Mouse (Mus musculus): ENCODE data around the gene Ppt2.

Gene Ppt2

DNA sequence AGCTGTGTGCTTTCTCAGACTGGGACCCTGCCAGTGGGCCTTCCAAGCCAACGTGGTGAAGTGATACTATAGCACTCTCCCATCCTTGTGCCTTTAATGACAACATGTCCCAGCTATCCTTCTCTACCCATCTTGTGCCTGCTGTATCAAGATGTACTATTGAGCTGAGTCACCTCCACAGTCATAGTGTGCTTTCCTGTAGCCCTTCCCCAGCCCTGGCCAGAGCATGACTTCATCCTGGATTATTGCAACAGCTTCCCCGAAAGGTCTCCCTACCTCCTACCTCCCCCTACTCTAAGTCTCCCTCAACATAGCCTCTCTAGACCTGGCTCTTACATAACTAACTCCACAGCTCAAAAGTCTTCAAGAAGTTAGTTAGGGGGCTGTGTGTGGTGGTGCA lies 7.4 kb upstream of the Ppt2 start:
- DNase-seq, result no peak

DNA sequence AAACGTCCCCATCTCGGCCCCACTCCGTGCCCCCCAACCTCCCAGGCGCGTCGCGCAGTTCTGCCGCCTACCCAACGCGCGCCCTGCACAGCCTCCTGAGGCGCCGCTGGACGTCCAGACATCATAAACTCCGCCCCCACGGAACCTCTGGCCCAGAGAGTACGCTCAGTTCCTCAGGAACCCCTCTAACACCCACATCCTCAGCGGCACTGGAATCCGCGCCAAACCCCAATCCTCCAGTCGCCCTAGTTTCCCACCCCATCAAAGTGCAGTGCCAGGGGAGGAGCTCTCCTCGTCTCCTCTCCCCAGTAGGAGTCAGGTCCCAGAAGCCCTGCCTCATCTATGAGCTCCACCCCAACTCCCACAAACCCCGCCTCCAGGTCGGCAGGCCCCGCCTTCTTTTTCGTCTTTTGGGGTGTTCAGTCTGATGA lies 4.0 kb upstream of the Ppt2 start:
- peak; percentile 91 for DNase-seq

DNA sequence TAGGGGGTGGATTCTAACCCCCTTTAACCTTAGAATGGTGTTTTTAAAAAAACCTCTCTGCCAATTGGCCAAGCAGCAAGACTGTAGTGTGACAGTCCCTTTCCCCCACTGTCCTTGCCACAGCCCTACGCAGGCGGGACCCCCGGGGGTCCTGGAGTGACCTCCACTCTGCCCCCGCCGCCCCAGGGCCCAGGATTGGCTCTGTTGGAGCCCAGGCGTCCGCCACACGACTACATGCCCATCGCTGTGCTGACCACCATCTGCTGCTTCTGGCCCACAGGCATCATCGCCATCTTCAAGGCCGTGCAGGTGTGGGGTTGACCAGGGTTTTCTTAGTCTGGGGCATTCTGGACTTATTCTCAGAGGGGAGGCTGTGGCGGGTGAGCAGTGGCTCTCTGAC lies 3.3 kb upstream of the Ppt2 start:
- peak; percentile 47 for DNase-seq

DNA sequence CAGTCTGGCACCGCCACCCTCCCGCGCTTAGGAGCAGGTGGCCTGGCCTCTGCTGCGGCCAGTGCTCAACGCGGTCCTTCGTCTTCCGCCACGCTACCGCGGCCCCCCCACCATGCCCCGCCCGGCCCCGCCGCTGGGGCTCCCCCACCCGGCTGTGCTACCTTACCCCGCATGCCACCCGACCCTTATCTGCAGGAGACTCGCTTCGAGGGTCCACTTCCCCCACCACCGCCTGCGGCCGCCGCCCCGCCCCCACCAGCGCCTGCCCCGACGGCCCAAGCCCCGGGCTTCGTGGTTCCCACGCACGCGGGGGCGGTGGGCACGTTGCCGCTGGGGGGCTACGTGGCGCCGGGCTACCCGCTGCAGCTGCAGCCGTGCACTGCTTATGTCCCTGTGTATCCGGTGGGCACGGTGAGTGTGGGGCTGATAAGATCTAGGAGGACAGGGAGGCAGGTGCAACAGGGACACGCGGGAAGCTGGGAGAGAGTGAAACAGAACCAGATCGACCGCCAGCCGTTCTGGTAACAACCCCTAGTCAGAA lies 2.5 kb upstream of the Ppt2 start:
- peak; percentile 81 for DNase-seq

DNA sequence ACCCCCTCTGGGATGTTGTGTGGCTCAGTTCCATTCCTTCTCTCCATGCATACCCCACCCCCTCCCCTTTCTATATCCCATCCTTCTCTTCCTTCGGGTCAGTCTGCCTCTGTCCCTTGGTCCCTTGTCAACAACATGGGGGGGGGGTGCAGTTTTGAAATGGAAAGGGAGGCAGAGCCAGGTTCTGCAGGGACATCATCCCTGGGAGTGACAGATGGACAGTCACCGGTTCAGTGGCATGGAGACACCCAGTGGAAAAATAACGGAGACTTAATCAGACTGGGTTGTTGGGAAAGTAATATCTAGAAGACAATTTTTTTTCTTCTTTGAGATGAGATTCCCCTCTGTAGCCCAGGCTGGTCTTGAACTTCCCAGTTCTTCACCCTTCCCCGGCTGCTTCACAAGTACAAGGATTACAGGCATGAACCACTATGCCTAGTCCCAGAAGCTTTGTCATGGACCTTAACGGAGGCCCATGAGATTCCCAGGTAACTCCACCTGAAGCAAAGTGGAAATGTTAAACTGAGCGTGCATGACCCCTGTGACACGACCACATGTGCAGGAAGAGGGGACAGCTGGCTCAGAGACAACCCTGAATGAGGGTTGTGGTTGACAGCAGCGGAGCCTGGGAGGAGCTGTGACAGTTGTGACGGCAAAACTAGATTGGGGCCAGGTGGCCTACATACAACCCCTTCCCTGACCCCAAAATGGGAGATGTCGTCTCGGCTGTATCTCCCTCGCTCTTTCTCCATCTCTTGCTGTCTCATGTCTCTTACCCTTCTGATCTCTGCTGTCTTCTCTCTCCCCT lies 1.7 kb upstream of the Ppt2 start:
- peak; percentile 87 for DNase-seq

DNA sequence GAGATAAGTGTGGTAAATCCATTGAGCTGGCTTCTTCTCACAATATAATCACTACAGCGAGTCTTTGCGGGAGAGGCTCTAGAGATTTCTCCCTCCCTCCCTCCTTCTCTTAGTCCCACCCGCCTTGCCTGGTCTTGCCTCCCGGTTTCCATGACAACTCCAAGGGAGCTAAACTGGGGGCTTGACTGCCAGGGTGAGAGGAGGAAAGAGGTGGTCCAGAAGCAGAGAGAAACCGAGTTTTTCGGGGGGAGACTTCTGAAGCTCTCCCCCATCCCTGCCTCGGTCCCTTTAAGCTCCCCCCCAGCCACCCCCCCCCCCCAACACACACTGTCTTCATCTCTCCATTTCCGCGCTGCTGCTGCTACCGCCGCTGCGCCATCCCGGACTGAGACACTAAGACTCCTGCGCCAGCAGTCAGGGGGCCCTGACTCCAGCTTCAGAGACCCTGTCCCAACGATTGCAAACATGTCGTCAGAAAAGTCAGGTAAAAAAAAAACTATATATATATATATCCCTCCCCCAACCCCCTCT lies 976 bp upstream of the Ppt2 start, which contains the start of gene Prrt1:
Gene Prrt1 (plus strand): TSS at position 313 of the 531 bp plus-strand sequence.
- peak; percentile 72 for DNase-seq

DNA sequence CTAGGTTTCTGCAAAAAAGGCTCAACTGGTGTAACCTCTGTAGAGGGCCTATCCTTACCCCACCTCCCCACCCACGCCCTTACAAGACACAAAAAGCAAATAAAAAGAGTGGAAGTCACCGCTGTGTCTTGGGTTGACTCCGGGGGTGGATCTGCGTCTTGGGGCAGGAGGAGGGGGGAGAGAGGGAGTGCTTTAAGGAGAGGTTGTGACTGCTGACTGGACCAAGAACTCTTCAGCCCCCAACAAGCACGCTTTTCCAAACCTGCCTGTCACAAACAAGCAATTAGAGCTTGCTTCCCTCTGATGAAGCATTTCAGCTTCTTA lies 296 bp upstream of the Ppt2 start:
- peak; percentile 58 for DNase-seq

DNA sequence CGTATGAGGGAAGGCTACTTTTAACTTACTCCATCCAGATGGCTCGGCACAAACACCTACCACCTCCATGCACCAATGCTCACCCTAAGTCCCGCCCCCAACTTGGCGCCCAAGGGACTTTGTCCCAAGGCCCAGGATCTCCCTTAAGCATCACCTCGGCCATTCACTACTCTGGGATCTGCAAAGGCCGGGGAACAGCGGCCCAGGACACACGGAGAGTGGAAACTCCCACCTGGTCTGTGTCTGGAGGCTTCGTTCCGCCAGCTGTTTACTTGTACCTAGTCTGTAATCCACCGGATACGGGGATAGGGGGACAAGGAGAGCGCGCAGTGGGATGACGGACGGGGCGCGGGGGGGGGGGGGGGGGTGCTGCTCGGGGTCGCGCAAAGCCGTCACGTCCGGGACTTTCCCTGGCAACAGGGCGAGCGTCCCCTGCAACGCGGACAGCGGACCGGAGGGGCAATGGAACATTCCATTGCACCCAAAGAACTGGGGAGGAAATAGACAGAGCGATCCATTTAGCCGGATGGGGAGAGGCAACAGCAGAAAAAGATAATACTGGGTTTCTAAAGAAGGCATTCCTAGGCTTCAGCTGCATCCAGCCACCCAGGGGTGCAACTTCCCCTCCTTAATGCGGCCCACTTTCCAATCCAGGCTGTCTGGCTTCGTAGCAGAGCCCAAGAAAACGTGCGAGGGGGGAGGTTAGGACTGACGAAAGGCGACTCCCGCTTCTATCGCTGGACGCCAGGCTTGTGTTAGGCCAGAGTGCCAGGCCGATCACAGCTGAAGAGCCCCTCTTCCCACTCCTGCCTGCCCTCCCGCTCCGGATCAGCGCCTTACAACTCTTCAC lies 992 bp downstream of the Ppt2 start:
- peak; percentile 86 for DNase-seq

DNA sequence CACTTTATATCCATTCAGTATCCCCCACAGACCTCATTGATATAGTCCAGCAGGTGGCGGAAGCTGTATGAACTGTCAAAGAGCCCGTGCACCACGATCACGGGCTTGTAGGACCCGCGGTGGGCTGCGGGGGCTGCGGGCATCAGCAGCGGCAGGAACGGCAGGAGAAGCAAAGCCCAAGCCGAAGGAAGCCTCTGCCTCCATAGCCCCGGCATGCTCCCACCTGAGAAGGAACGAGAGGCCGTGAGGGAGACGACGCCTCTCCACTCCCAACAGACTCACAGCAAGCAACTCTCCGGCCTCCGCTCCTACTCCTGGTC lies 1.6 kb downstream of the Ppt2 start:
- DNase-seq, result peak; percentile 70

DNA sequence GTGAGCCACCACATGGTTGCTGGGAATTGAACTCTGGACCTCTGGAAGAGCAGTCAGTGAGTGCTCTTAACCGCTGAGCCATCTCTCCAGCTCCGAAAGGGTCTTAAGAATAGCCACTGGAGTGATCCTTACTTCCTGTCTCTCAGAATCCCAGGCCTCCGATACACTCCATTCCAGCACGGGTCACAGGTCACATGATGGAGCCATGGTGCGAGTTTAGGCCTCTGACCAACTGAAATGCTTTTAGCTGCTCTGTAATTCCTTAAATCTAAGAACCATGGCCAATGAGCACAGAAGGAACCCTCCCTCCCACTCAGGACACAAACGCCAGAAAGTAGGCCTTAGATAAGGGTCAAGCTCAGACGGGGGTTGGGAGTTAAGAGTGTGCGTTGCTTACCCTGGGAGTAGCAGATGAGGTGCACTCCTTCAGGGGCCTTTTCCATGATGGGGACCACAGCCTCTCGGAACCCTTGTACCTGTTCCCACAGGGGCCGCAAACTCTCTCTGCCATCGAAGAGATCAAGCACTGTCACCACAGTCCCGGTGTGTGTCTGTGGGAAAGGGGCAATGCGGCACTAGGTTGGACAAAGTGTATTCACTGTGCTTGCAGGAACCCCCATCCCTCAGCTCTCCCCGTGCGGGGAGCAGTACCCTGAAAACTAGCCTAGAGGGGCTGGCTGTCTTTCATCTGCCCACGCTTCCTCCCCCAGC lies 2.1 kb downstream of the Ppt2 start:
- no peak for DNase-seq

DNA sequence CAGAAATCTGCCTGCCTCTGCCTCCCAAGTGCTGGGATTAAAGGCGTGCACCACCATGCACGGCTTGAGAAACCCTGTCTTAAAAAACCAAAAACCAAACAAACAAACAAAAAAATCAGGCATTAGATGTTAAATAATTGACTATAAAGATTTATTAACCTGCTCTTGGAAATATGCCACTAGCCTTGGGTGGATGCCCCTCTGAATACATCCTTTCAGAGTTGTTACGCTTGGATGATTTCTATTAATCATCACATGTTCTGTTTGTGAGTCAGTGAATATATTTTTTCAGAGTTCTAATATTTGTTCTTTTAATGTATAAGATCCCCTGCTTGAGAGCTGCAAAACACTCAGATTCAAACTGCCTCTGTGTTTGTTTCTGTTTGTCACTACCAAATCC lies 3.3 kb downstream of the Ppt2 start:
- no peak for DNase-seq

DNA sequence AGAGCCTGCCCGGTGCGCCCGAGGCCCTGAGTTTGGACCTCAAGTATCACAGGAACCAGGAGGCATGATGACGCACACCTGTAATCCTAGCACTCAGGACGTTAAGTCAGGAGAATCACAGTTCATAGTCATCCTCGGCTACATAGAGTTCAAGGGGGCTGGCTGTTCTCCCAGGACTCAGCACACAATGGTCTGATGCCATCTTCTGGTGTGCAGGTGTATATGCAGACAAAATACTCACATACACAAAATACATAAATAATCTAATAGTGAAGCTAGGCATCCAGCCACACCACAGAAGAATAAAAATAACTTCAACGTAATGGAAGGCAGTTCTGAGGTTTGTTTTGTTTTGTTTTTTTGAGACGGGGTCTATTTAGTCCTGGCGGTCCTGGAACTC lies 5.1 kb downstream of the Ppt2 start:
- DNase-seq, result no peak

DNA sequence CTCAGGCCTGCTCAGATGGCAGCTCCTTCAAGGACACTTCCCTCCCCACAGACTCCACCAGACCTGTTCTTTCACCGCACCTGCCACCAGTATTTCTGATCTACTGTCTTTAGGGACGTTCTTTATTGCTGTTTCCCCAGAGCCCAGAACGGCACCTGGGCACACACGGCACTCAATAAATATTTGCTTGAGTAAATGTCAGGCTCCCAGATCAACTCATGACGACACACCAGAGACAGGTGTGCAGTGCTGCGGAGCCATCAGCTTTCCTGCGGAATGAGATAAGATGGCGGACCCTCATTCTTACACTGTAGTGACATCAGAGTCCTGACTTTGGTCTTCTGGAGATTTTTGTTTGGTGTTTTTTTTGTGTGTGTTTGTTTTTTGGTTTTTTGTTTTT lies 7.3 kb downstream of the Ppt2 start:
- DNase-seq, result no peak

DNA sequence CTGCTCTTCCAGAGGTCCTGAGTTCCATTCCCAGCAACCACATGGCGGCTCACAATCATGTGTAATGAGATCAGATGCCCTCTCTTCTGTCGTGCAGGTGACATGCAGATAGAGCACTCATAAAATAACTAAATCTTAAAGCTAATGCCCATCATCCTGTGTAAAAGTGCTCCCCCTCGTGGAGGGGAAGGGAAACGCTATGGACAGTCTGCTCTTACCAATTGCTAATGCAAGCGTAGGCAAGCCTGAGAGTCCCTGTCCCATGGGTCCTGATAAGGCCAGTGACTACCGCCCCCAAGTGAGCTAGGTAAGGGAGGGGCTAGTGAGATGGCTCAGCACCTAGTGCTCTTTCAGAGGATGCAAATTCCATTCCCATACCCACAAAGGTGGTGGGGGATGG lies 9.3 kb downstream of the Ppt2 start:
- peak; percentile 87 for DNase-seq

DNA sequence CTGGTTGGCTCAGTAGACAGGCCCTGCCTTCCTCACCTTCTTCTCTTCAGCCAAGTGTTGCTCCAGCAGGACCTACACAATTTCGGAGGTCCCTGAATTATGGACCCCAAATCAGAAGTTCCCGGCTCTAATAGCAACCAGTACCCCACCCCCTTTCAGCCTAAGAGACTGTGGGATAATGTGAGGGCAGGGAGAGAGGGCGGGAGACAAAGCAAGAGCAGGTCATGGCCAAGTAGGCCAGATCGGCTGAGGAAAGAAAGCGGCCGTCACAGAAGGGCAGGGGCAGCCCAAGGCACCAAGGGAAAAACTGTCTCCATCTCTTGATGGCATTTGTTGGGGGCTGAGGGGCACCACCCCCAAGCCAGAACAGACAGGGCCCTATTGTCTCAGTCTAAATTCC lies 12.4 kb downstream of the Ppt2 start, which contains the start of gene Egfl8:
Gene Egfl8 (minus strand): TSS at position 101 of the 400 bp plus-strand sequence.
- no peak for DNase-seq

DNA sequence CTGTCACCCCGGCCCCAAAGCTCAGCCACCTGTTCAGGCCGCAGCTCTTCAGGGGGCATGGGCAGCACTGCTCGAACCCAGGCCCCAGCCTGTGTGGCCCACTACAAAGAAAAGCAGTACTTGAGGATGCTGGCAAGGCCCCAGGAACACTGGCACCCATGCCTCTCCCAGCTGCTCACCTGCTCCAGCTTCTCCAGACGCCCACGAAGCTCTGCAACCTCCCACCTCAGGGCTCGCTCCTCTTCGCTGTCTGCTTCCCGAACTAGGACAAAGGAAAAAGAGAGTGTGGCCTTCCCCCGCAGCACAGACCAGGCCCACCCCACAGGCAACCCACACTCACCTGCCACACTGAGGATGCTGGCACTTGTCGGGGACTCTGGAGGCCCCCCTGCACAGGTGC lies 14.5 kb downstream of the Ppt2 start:
- DNase-seq, result no peak

DNA sequence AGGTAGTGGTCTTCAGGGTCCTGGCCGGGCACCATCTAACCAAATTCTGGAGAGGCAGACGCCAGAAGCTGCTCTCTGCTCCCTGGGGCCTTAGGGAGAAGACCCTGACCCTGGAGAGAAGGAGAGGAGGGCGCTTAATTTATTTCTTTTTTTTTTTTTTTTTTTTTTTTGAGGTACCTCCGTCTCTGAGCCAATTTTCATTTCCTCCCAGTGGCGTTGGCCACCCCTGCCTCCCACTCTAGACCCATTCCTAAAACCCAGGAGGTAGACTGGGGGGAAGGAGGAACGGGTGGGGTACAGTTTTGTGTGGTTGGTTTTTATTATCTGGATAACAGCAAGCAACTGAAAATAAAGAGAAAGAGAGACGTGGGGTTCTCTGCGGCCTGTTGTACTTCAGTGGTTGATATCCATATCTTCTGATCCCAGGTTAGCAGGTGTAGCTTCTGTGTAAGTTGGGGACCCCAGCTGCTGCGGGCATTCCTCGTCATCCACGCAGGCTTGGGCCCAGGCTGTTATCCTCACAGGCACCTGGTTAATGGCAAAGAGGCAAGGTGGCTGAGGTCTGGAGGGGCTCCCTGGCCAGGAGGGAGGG lies 15.2 kb downstream of the Ppt2 start:
- DNase-seq, result no peak

DNA sequence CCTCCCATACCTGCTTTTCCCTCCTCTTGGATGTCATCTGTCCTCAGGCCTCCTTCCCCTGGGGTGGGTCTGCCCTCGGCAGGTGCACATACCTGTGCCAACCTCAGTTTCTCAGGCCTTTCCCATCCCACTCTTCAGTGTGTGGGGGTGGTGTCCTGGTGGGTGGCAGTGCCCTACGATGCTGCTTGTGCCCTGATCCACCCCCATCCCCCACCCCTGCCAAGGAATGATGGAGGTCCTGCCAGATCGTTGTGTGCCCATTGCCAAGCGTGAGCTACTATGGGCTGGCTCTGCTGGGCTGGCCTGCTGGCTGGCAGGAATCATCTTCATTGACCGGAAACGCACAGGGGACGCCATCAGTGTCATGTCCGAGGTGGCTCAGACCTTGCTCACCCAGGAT lies 17.3 kb downstream of the Ppt2 start:
- DNase-seq, result no peak

DNA sequence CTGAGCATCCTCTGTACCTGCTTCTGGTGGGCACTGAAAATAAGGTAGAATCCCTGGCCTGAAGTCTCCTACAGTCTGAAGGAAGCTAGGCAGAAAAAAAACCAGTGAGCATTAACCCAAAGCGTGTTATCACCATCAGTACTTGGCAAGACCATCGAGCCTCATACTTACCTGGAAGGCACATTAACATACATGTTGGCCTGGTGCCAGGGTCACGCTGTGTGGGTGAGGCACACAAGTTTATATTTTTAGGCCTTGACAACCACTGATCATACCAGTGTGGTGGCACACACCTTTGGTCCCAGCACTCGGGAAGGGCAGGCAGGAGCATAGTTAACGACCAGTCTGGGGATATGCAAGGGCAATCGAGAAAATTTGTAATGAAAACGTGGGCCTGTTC lies 20.3 kb downstream of the Ppt2 start:
- no peak for DNase-seq

DNA sequence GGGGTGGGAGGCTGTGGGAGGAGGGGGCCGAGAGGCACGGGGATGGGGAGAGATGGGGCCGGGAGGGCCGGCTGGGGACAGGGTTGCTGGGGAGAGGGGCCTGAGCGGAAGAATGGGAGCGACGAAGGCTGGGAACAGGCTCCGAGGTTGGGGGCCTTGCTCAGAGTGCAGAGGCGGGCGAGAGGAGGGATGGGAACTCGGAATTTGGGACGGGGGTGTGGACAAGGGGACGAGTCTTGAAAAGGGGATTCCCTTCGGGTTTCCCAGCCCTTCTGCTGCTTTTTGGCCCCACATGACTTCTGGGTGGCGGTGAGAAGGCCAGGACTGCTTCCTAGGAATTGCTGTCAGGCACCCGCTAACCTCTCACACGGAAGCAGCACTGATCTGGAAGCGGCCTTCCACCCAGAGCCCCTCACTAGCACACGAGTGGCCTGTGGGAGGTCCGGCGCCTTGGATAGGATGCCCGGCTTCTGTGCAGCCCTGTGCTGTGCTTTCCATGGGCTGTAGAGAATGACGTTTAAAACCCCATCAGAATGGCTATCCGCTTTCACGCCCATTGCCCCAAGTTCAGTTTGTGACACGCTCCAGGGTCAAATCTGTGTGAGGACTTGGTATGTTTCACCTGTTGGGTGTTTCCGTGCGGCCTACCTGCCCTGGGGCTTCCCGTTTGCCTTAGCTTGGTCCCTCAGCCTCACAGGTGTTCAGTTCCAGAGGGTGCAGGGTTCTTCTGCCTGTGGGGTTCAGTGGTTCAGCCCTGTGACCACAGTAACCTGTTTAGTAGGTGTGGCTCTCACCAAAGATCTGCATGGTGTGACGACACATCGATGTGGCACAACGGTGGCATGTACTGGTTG lies 21.9 kb downstream of the Ppt2 start:
- DNase-seq, result no peak

DNA sequence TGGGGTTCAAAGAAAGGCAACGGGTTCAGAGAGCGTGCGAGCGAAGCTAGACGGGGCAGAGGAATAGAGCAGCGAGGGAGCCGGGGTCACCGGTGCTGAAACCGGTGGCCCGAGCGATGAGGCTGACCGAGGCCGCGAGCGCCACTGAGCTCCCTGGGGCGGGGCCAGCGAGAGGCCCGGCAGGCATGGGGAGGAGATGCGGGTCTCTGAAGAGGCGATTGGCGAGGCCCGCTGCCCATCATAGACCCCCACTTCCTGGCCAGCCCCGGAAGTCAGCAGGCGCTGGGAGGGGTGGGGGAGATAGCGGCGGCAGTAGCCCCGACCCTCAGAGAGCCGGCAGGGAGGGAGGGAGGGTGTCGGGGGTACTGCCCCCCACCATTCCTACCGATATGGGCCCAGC lies 22.7 kb downstream of the Ppt2 start:
- peak; percentile 97 for DNase-seq
